Mouse (Mus musculus) left cerebral cortex, postnatal 14 days (tissue): ENCODE results near the gene Kcnh7. TPM values are rescaled to one million over a fixed set of nuclear protein-coding genes. Genes with fewer than 3 reads are reported as not detected.

Source experiments
- DNase-seq, 2 experiments: peaks; one replicate each; pipeline ENCODE4 v3.0.0; 2021 to 2022; ENCODE audit warnings: low spot score in 2 of 2, mixed read lengths in 1 of 2
- intact Hi-C: fragments of 180-260 bp; cut with DNase I; formaldehyde crosslinking; loops from one replicate; pipeline ENCODE4 v1.15.1; 2025
- total RNA-seq, 2 experiments: library from RNA; stranded (reverse); gene quantifications; 2 replicates each; pipeline ENCODE4 v1.2.3; 2021

The Kcnh7 gene
- total RNA-seq, 2 experiments from 2014 or later = 79.1 to 96.9 TPM

GRCm38 (mm10) chr2:62660565-62660964 lies 523.5 kb downstream of the Kcnh7 start:
- intact Hi-C loops = no loop called here
- DNase-seq = no peak

DNA sequence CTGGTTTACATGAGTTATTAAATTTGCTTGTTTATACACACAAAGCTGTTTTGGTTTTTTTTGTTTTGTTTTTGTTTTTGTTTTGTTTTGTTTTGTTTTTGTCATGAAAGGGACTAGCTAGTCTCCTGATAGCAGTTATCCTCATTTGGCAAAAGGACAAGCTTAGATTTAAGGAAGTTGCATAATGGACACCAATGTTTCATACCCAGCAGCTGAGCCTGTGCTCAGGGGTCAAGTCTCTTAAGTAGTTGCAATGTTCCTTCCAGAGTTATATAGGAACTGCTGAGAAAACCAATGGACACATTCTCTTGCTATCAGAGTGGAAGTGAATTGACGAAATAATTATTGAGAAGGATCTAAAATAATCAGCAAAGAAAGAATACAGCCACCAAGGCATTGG lies 528.0 kb downstream of the Kcnh7 start:
- intact Hi-C loops = no loop called here
- no peak for DNase-seq

GRCm38 (mm10) chr2:62654519-62655338 lies 529.4 kb downstream of the Kcnh7 start:
- DNase-seq = peak; percentile 78 to 86
- intact Hi-C loops = no loop called here

- intact Hi-C loops = no loop called here
- no peak for DNase-seq
Measured at GRCm38 (mm10) chr2:62652466-62652865, 531.6 kb downstream of the Kcnh7 start.

DNA sequence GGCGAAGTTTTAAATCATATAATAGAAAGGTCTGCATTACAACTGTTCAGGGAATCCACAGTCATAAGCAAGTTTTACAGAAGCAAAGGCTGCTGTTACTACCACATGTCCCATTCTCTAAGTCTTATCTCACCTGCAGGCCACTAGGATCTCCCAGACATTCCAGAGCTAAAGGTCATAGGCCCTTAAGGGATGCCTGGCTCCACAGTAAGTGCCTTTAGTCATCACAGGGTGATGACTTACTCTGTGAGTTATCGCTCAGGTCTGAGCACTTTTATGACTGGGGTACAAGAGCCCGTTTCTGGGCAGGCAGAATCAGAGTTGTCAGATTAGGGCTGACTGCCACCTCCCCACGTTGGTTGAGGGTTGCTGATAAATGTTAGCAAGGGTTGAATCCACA lies 532.2 kb downstream of the Kcnh7 start:
- no peak for DNase-seq
- intact Hi-C loops = no loop called here

DNA sequence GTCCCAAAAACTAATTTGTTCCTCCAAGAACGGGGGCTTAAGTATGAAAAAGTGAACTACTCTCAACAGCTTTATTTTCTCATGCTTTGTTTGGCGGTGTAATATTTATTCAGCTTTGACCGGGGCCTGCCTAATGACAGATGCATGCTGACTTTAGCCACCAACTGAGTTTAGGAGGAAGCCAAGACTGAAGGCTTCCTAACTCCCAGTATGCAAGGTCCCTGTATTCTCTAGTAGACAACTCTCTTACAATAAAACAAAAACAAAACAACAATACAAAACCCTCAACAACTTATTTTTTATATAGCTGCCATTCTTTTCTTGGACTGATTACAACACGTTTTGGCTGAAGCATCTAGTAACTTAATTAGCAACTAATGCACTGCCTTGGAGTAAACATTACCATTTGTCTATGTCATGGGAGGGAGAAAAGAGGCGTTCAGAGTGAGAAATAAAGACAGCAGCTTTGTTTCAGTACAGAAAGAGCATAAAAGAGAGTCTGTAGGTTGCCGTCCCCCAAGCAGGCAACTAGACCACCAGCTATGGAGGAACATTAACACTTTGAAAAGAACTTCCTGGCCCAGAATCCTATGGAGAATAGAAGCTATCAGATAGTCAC lies 537.3 kb downstream of the Kcnh7 start:
- DNase-seq = no peak
- intact Hi-C loops = loop anchor here (10.0 kb wide), 1 partner anchor 808 kb away; no protein-coding TSS in a partner anchor

GRCm38 (mm10) chr2:62646014-62646645 lies 538.0 kb downstream of the Kcnh7 start, which contains the start of gene Ifih1:
TSS of gene Ifih1 (minus strand) at chr2:62646255.
- intact Hi-C loops = loop anchor here (10.0 kb wide), 1 partner anchor 809 kb away; no protein-coding TSS in a partner anchor
- DNase-seq = no peak

DNA sequence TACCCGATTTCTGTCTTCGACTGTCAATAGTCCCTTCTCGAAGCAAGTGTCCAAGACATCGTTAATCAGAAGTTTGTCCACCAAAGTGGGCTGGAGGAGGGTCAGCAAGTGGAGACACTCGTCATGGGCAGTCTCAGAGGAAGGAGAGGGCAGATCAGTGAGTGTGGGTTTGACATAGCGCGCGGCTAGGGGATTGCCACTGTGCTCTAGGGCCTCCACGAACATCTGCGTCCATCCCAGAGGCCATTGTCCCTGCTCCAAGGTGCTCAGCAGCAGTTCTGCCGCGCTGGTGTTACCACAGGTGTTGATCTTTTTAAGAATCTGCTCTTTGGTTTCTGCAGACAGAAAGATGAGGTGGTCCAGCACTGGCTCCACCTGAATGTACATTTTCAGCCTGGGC lies 538.6 kb downstream of the Kcnh7 start:
- intact Hi-C loops = loop anchor here (10.0 kb wide), 1 partner anchor 809 kb away; no protein-coding TSS in a partner anchor
- no peak for DNase-seq

GRCm38 (mm10) chr2:62644891-62645290 lies 539.2 kb downstream of the Kcnh7 start:
- intact Hi-C loops = loop anchor here (10.0 kb wide), 1 partner anchor 810 kb away; no protein-coding TSS in a partner anchor
- DNase-seq = no peak
